Mouse (Mus musculus) gastrocnemius, adult 8-10 months (tissue): ENCODE measurements around the gene Paqr9. TPM values are rescaled to one million over a fixed set of nuclear protein-coding genes. Genes with fewer than 3 reads are reported as not detected.
"Not testable (repeated sequence)": the region's sequence is repeated elsewhere in the genome, so short reads cannot be mapped to it uniquely, and the experiment has no call there.

Experiments used
- DNase-seq, 2 experiments: peaks; one replicate each; pipeline ENCODE4 v3.0.0; 2022; ENCODE audit warnings: low spot score in 2 of 2
- total RNA-seq, 4 experiments: library from RNA; stranded (reverse); gene quantifications; 2 replicates each; pipeline ENCODE4 v1.2.4; 2022

Gene Paqr9
- 1 to 10 TPM; 1.9 to 3.7 (median 2.3) TPM for total RNA-seq

DNA sequence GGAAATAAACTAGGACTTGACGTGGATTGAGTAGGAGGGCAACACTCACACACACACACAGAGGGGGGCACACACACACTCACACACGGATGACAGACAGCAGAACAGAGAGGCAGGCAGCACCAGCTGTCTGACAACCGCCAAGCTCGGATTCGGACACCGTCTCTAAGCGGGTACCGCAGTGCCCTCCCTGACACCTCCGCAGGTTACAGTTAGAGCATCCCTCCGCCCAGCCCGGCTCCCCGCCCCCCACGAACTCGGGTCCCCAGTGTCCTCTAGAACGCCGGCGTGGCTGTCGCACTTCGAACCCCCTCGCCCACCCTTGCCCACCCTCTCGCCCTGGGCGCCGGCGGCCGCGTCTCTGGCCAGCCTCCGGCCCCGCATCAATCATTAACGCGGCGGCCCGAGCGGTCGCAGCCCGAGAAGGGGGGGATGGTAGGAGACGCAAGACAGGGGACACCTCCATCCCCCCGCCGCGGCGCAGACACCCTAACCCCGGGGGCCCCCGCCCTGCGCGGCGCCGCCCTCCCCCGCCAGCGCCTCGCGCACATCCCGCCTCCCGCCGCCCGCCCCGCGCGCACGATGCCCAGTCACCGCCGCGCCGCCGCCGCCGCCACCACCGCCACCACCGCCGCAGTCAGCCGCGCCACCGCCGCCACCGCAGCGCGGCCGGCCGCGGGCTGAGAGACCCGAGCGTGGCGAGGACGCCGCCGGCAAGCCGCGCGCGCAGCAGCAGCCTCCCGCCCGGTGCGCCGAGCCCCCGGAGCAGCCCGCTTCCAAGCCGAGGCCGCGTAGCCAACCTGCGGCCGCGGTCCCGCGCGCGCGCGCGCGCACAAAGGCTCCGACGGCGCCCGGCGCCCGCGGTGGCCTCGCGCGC lies at the start of gene Paqr9:
Gene Paqr9 (plus strand): TSS at position 599 of the 877 bp plus-strand sequence.
- no peak for DNase-seq

DNA sequence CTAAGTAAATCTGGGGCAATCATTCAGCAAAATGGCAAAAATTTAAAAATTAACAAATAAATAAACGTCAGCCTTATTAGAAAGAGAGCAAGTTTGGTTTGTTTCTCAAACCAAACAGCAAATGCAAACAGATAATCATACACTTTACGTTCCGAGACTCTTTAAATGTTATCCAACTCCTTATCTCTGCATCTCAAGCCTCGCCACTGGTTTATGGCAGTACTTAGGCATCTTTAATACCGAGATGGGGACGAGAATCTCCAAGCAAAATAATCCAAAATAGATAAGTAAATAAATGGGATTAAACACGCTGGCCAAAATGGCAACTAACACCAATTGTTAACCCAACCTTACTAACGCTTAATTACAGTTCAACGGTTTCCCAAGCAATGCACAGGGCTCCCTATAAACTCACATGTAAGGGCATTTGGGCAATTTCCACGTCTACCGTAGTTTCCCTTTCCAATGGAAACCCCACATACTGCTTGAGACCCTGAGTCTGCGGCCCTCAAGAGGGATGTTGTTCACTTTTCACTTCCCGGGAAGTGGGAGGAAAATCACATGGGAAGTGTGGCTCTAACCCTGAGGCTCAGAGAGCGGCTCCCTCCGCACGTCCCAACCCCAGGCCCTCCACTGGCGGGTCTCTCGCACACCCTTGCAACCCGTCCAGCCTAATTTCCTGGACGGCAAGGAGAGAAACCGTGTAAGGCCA lies 48.6 kb upstream of the Paqr9 start:
- DNase-seq, result no peak

DNA sequence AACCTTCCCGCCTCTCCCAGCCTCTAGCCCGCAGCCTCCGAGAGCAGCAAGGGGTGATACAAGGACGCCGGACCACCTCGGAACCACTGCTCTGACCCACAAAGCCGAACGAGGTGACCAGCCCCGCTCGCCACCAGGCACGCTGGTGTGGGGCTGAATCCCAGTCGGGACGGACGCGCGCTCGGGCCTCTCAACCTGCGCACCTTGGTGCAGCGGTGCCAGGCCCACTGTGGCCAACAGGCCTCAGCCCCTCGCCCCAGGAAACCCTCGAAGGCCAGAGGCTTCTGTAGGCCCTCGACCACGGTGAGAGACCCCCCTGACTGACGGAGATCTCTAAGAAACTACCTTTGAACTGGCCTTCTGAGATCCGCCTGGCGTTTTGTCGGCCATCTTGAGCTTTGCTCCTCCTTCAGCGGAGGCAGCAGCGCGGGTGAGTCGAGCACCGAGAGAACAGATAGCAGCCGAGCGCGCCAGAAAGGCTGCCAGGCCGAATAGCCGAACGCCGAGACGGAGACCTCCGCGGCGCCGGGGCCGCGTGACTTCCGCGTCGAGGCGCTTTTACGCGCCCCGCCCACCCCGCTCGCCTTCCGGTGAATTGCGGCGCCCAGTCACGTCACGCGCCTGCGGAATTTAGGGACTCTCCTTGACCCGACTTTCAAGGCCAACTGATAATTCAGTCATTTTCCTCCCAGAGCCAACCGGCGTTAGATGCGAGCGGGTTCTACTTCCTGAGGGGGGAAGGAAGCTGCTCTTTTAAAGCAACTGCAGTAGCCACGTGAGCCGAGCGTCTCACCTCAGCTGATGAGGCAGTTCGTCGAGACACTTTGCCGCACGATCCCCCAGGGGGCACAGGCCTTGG lies 47.8 kb upstream of the Paqr9 start, which contains the start of gene U2surp:
Gene U2surp (minus strand): TSS at position 525 of the 859 bp plus-strand sequence.
- DNase-seq, result peak; percentile 95 to 96

DNA sequence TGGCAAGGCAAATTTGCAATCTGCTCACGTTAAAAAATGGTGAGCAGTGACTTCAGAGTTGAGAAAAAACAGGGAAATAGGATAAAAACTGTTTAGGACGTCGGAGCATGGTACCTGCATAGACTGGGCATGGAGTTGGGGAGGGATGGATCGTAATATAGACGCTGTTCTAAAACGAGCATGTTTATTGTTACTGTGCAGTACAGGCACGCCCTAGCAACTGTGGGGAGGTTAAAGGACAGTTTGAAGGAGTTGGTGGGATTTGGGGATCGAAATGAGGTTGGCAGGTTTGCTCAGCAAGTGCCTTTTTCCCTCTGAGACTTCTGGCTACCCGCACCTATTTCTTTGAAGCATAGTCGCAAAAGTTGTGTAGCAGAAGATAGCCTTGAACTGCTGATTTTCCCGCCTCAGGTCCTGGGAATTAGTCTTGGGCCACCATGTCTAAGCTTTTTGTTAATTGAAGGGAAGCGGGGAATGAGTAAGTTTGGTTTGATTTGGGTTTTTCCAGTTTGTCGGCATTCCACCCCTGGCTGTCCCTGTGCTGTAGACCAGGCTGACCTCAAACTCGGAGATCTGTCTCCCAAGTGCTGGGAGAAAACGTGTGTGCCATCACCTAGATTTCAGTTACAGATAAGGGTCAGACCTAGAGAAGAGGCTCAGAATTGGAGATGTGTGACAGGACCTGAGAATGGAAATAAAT lies 47.0 kb upstream of the Paqr9 start:
- no peak for DNase-seq

DNA sequence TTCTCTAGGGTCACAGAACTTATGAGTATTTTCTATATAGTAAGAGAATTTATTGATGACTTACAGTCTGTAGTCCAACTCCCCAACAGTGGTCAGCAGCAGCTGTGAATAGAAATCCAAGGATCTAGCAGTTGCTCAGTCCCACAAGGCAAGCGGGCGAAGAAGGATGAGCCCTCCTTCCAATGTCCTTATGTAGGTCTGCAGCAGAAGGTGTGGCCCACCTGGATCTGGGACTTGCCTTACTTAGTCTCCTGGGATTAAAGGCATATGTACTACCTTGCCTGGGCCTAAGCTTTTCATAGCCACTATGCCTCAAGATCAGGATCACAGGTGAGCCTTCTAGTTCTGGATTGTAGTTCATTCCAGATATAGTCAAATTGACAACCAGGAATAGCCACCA lies 45.7 kb upstream of the Paqr9 start:
- no peak for DNase-seq

DNA sequence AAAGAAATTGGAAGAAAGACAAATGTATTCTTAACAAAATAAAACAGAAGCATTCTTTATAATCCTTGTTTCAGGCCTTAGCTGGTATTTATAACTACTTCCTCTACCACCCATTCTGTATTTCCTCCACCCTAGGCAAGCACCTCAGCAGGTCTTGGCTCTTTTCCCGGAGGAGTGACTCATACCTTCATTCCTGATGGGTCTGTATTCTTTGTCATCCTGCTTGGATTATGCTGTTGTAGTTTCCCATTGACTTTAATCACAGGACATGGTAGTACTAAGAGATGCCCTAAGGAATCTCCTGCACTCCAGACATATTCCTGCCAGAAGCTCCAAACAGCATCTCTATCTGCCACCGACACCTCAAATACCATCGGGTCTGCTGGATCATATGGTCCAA lies 45.1 kb upstream of the Paqr9 start:
- DNase-seq, result not testable (repeated sequence)

DNA sequence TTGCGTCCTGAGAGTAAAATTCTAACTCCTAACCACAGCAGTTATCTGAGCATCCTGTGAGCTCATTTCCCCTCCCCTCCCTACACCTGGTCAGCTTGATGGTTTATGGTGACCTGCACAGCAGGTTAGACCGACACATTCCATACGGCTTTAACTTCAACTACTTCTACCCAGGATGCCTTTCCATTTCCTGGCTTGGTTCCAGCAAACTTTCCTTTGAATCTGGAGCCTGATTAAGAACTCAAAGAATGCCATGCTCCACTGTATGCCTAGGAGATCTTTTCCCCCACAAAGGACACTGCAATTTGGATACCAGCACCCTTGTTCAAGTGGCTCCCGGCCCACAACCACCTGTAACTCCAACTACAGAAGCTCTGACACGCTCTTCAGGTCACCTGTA lies 38.9 kb upstream of the Paqr9 start:
- no peak for DNase-seq

DNA sequence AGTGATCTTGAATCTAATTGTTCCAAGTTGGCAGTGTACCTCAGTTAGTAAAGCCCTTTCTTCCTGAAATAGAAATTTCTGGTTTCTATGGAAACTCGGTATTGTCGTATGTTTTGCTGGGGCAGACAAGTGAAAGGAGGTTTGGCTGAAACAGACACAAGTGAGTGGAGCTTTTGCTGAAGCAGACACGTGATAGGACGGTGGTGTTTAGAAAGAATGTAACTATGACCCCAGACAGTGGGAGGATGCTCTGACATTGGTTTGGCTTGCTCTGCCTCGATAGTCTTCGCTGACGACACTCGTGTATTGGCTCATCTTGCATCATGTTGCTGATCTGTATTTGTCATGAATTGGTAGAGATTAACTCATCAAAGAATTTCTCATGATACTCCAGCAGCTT lies 38.4 kb upstream of the Paqr9 start:
- no peak for DNase-seq

DNA sequence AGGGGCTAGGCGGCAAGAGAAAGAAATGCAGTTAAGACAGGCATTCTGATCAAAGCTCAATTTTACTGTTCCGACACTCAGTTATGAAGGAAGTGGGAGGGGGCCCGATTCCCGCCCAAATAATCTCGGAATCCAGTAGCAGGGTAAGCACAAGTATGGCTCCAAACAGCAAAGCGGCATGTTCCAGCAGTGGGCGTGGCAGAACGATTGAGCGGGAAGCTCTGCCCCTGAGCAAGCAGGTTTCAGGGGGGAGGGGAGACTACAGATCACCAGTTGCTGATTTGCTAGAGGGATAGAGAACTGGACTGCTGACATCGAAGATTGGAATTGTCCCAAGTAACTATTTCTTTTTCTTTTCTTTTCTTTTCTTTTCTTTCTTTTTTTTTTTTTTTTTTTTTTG lies 37.9 kb upstream of the Paqr9 start:
- DNase-seq, result no peak

DNA sequence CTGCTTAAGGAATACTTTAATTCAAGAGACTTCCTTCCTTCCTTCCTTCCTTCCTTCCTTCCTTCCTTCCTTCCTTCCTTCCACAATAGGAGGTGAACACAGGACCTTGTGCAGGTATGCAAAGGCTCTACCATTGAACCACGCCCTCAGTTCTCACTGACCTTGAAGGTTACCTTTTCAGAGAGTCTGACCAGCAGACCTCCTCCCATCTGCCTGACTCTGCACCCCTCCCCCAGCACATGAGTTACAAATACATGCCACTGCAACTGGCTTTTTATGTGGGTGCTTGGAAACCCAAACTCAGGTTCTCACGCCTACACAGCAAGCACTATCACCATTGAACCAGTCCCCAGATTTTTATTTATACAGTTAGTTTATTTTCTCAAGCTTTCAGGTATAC lies 36.9 kb upstream of the Paqr9 start:
- no peak for DNase-seq

DNA sequence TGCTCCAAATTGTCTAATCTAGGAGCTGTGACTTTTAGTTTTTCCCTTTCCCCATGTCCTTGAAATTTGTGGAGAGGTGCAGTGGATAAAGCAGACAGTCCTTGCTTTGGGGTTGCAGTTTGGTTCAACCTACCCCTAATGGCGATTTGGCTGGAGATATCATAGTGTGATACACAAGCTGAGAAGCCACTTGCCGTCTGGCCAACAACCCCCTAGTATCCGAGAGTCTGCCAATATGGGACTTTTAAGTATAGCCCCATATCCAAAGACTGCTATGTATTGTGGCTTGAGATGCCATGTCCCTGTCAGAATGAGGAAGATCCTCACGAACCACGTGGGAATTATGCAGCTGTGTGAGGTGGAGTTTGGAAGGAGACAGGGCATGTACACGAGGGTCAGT lies 34.1 kb upstream of the Paqr9 start:
- no peak for DNase-seq

DNA sequence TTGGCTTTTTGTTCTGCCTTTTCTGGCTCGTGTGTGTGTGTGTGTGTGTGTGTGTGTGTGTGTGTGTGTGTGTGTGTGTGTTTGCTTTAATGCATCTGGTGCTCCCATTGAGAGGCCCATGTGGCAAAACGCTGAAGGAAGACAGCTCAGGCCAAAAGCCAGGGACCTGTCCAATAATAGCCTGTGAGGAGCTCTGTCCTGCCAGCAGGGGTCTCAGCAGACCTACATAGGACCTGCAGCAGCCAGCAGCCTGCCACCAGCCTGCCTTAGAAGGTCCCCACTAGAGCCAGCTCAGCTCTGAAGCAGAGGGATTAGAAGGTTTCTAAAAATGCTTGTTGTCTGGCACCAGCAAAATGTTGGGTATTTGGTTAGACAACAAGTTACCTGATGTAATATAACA lies 33.5 kb upstream of the Paqr9 start:
- no peak for DNase-seq

DNA sequence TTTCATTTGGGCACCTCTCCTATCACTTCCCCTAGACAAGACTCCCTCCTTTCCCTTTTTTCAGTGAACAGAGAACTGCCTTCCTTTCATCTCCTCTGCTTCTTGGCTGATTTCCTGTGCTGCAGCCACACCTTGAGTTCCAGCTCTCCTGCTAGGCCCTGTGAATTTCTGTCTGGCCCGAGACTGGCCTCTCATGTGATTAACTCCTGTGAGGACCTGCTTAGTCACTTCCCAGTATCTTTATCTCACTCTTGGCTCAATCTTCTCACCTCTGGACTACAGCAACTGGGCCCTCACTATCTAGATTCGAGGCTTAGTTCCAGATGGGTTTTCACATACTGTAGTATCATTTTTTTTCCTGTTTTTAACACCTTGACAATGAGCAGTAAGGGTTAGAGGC lies 31.8 kb upstream of the Paqr9 start:
- no peak for DNase-seq

DNA sequence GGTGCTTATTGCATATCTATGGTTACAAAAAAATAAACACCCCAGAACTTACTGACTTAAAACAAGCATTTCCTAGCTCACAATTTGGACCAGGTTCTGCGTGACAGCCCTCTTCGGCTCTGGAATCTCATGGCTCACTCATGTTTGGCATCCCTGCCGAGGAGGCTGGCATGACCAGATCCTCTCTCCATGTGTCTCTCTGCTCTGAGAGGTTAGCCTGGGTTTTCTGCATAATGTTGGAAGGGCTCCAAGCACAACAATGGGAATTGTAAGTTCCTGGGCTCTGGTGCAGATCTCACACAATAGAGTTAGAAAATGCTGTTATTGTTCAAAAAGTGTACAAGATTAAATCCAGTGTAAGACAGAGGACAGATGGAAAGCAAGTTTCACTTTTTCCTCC lies 28.3 kb upstream of the Paqr9 start:
- no peak for DNase-seq

DNA sequence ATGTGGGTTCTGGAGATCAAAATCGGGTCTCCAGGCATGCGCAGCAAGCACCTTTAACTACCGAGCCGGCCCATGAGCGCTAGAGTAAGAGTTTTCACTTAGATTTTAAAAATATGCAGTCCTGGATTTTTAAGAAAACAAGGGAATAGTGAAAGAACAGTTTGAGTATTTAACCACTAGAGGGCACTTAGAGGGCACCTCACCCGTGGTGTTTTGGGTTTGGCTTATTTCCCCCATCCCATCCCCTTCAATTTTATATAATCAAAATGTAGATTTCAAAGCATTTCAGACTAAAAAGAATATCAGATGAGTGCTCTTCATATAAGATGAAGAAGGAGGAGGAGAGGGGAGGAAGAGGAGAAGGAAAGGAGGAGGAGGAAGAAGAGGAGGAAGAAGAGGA lies 25.6 kb upstream of the Paqr9 start:
- DNase-seq, result no peak

DNA sequence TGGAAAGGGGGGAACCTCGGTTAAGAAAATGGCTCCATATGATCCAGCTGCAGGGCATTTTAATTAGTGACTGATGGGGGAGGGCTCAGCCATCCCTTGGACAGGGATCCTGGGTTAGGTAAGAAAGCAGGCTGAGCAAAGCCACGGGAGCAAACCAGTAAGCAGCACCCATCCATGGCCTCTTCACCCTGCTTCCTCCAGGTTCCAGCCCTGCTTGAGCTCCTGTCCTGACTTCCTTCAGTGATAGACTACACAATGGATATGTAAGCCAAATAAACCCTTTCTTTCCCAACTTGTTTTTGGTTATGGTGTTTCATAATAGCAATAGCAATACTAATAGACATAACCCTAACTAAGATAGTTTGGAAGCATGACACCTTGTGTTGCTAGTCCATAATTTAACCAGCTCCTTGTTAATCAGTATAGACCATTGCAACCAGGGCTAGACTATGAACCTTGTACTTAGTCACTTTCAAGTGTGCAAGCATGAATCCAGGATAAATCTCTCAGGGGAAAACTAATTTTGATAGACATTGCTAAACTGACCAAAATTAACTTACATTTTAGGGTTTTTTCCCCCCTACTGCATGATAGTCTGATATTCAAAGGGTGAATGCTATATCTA lies 20.2 kb upstream of the Paqr9 start:
- DNase-seq, result no peak

DNA sequence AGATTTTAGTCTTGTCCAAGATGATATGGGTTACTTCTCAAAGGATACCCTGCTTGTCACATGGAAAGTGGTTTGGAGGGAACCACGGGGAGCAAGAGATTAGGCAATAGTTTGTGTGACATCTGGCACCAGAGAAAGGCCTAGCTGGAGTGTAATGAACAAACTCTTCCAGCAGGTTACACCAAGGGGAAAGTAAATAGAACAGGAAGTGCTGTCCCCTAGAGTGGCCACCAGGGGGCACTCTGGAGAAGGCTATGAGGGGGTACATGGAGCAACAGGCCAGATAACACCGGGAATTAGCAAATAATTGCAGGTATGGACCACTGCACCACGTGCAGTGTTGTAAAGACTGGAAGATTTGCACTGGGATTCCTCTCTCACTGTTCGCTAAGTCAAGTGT lies 19.0 kb upstream of the Paqr9 start:
- DNase-seq, result peak in 1 of 2 experiments; percentile 45

DNA sequence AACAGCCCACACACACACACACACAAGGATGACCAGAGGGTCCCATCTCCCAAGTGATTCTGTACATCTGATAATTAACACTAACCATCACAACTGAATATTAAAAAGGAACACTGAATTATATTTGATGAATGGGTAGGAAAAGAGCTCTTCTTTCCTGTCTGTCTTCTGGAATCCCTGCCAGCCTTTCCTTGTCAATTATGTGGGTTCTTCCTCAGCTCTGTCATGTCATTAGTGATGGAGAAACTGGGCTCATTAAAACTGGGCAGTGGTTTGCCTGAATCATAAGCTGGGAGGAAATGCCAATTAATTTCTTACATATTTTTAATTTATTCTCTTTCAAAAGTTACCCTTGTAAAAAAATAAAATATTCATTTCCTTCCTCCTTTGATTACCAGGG lies 18.2 kb upstream of the Paqr9 start:
- no peak for DNase-seq

DNA sequence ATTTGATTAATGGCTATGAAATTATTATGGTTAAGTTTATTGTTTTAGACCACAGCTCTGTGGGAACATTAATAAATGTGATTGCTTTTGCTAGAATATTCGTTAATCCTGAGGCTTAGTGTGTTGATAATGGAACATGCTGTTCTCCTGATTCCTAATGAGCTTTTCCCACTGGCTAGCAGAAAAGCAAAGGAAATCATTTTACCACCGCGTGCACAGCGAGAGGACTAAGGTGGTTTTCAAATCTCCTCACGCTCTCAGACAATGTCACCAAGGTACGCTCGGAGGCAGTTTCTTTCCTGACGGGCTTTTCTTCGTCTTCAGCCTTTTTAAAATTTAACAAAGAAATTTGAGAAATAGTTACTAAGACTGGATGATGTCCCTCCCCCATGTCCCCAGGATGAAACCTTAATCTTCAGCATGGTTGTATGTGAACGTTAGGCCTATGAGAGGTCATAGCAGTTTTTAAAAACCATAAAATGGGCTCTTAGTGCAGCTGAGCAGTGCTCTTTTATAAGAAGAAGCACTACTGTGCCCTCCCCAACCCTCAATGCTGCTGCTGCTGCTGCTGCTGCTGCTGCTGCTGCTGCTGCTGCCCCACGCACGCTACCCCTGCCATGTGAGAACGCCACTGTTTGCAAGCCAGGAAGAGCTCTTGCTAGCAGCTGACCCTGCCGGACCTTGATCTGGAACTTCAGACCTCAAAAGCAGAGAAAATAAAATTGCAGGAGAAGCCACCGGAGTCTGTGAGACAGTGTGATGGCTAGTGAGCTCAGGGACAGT lies 17.6 kb upstream of the Paqr9 start:
- DNase-seq, result no peak

DNA sequence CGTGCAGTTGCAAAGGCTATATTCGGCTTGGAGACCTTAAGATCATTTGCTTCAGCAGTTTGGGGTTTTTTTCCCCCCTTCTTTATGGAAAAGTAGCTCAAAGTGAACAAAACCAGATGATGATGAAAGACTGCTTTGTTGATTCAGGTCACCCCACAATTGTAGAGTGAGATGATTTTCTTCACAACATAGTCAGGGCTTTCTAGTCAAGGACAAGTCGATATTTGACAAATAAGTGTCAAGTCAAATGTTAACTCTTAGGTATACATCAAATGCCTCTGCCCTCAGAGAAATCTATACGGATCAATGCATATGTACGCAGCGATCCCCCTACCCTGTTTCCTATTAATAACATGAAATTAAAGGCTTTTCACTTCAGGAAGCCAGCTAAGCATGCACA lies 17.0 kb upstream of the Paqr9 start:
- no peak for DNase-seq
